Mouse (Mus musculus) retina, postnatal 7 days (tissue): ENCODE data around the gene Fto.
A peak's percentile ranks its signal among the peaks of the same experiment; 100 is the strongest.

Source experiments
- DNase-seq: peaks from one replicate; pipeline ENCODE4 v3.0.0-alpha.2; 2012; ENCODE audit warnings: low read depth, low spot score

Fto gene

DNA sequence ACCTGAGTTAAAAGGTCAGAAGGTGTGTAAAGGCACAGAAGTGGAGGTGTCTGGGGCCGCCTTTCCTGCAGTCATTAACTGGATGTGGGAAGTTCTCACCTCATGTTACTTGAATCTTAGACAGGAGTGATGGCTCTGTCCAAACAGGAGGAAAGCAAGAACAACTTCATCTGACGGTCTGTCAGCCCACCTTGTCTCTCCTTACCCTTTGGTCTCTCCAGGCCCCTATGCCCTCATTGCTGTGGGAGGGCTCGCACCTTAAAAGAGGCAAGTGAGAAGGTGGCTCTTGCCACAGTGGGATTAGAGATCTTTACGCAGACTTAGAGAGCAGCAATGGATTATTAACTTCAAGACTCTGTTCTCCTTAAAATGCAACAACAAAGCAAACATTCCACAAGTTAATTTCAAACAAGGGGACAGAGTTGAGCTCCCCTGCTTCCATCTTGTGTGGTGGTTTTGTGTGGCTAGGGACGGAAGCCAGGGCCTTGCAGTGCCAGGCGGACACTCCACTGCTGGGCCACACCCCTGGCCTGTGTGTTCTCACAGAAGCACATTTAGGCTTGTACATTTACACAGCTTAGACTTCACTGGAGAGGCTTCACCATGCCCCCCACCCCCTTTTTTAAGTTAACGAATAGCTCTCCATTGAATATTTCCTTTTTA is 135.5 kb downstream of the Fto start:
- DNase-seq = no peak

DNA sequence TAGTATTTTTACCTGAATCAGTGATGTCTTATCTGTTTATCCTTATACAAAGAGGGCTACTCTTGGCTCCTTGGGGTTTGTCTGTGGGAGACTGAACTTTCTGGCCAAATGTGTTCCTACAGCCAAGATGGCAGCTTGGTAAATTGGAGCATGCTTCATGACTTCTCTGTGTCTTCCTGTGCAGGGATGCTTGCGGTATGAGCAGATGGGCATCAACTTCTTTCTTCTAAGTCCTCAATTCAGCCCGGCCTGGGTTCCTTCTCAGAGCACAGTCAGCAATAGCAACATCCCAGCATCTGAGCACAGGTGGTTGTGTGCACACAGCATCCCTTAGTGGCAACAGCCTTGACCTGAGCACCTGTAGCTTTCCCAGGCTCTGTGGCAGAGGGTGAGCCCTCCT is 141.6 kb downstream of the Fto start:
- no peak for DNase-seq

DNA sequence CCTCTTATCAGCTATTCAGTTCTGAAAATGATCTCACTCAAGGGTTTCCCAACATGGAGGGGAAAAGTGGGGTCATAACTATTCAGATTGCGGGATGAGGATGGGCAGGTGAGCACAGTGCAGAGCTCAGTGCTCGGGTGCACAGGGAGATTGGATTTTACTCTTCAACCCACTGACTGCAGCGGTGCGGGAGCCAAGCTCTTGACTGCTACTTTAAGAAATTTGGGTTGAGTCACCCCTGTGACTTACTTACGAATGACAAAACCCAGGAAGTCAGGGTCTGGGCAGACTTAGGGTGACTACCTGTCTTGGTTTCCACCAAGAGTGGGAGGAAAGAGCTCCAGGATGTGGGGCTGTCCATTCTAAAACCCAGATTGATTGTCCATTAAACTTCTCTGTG is 142.3 kb downstream of the Fto start:
- DNase-seq = no peak

DNA sequence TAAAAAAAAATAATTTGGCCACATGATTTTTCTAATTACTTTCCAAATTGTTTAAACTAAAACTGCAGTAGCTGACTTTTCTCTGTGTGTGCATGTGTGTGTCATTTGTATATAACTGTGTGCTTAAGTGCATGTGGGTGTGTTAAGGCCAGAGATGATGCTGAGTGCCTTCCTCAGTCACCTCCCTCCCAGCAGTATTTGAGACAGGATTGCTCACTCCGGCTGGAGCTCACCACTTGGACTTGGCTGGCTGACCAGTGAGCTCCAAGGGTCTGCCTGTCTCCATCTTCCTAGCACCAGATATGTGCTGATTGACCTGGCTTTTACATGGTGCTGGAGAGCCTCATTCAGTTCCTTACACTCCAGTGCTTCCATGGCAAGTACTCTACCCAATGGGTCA is 144.7 kb downstream of the Fto start:
- DNase-seq = no peak

DNA sequence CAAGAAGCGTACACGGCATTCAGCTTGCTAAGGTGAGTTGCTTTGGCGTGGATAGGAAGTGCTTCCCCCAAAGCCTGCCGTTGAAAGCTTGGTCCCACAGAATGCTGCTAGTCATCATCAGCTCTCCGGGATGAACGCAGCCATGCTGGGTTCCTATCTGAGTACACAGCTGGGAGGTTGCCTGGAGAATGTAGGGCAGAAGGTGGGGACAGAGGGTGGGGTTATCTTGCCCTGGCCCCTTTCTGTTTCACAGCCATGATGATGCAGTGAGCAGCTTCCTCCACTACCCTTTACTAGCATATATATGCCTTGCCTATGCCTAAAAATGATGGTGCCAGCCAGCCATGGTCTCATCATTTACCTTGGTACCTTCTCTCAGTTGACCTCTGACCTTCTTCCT is 147.6 kb downstream of the Fto start:
- DNase-seq = no peak

DNA sequence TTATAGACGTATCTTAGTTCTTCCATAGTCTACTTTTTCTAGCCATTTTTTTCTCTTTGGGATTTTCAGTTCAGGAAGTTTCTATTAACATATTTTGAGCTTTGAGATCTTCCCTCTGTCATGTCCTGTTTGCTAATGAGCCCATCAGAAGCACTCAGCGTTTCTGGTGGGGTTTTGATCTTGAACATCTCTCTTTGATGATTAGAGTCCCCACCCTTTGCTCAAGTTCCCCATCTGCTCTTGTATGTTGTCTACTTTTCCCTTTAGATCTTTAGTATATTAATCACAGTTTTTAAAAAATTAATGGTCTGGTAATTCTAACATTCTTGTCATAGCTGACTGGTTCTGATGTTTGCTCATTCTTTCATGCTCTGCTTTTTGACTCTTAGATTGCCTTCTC is 150.4 kb downstream of the Fto start:
- DNase-seq = no peak

DNA sequence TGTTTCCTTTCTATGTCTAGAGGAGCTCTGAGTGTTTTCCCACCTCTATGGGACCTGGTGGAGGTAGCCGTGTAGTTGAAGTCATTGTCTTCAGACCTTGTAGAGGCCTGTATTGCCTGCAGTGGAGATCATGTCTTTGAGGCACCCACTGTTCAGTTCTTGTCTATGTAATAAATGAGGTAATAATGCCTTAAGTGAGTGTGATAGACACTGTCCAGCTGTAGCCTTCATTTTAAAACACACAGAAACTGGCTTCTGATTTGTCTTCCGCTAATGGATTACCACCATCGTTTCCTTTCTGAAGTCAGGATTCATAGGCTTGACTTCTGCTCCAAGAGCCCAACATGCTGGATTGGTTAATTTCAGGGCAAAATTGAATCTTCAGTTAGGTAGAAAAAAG is 154.1 kb downstream of the Fto start:
- DNase-seq = no peak

DNA sequence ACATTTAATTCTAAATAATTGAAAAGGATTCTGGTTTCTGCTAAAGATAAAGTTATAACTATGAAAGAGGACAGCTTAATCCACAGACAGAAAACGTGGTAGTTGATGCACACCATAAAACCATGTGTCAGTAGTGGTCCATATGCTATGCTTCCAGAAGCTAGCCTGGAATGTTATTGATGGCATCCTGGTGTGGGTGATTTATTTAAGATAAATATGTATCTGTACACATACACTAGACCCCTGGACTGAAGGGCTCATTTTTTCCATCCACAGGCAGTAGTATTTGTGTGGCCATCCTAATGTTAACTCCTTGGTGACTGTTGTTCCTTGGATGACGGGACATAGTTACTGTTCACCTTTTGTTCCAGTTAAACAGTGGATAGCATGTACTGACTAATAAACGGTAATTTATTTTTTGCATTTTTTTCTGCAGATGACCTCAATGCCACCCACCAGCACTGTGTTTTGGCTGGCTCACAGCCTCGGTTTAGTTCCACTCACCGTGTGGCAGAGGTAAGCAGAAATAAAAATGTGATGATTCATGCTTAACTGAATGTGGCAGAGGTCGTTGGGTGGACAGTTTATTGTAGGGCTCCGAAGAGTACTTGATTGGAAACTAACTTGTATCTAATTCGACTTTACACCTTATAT is 154.7 kb downstream of the Fto start:
- DNase-seq = no peak

DNA sequence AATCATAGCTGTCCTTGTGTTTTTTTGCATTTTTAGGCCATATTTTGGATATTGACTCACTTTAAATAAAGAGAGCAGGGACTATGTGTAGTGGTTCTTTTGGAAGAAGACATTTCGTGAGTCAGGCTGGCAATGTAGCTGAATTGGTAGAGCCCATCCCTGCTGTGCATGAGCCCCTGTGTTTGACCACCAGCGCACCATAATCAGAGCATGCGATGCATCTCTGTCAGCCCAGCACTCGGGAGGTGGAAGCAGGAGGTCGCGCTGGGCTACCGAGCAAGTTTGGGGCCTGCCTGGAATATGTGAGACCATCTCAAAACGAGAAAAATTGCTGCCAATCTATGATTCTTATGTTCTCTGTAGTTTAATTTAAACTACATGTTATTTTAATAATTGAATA is 156.1 kb downstream of the Fto start:
- DNase-seq = no peak

DNA sequence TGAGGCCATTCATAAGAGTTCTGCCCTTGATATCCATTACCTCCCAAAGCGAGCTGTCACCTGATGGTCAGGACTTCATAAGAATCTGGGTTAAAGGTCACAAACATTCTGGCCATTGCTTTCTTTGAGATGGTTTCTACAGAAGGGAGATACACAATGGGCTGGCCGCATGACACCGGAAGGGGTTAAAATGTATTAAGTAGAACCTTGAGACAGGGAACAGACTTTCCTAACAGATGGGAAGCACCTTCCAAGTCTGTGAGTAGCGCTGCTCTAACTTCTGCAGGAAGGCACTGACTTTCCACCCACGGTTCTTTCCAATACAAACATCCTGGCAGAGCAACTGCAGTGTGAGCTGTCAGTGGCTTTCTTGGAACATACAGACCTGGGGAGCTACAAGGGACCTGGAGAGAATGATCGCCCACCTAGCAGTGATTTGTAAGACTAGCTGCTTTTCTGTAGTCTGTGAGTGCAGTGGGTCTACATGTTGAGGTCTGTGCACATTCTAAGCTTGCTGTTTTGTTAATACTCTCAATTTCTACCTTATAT is 161.5 kb downstream of the Fto start:
- DNase-seq = no peak

DNA sequence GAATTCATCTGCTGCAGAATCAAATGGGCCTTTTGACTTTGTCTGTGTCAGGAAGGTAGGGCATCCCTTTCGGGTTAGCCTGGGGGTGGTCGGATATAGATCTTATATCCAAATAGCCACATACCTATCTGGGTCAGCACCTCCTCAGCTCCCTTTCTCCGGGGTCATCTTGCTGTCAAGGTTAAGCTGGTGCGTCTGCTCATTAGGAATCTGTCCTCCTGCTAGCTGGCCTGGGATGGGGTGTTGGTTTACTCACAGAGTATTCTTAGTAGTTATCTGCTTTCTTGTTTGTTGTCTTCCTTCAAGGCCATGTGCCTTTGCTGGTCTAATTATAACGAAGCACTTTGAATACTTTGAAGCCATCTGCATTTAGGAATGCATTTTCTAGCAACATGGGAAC is 163.7 kb downstream of the Fto start:
- DNase-seq = no peak

DNA sequence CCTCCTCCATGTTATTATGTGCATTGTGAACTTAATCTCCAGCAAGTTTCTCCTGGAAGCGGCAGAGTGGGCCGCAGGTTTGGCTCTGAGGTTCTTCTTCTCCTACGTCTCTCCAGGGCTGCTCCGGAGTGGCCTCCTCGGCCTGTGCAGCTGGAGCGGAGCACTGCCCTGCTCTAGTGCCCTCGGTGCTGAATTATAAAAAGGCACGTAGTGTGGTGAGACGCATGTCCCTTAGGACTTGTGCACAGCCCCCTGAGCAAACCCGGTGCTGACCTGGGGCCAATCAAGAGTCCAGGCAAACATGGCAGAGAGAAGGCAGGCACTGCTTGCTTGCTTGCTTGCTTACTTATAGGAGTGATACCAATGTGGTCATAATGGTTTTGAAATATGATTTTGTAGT is 164.1 kb downstream of the Fto start:
- no peak for DNase-seq

DNA sequence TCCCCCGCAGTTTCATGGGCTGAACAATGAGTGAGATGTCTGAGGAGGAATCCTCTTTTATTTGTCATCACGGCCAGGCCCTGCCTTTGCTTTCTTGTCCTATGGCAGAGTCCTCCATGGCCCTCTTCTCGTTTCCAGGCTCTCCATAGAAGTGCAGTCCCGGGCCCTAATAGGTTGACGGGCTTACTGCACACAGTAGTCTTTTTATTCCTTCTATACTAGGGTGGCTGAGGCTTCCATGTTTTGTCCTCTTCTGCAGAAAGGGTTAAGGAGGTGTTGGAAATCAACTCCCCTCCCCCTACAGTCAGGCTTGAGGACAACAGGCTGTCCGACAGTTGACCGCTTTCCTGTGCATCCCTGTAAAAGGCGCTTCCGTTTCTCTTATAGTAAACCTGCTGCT is 169.2 kb downstream of the Fto start:
- DNase-seq = no peak

DNA sequence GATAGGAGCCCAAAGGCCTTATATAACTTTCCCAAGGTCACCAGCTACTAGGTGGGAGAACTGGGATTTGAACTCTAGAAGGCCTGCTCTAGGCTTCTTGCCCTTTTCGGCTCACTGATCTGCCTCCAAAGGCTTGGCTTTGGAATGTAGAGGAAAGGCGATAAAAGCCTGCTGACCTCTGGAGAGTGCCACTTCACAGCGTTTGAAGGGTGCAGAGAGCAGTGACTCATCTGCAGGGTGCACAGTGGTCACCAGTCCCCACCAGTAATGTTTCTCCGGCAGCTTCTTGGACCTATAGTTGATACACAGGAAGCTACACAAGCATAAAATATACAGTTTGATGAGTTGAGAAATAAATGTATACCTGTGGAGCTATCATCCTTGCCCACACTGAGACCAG is 173.1 kb downstream of the Fto start:
- no peak for DNase-seq

DNA sequence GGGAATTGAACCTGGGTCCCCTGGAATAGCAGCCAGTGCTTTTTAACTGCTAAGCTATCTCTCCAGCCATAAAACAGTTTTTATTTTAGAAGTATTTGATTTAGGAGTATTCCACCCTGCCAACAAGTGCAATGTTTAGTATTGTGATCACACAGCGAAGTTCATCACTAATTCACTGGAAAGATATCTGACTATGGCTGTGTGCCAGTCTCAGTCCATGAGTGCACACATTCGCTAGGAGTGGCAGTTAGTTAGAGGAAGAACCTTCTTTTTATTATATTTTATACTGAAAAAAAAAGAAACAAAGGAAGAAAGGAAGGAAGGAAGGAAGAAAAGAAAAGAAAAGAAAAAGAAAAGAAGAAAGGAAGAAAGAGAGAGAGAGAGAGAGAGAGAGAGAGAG is 174.1 kb downstream of the Fto start:
- DNase-seq = no peak

DNA sequence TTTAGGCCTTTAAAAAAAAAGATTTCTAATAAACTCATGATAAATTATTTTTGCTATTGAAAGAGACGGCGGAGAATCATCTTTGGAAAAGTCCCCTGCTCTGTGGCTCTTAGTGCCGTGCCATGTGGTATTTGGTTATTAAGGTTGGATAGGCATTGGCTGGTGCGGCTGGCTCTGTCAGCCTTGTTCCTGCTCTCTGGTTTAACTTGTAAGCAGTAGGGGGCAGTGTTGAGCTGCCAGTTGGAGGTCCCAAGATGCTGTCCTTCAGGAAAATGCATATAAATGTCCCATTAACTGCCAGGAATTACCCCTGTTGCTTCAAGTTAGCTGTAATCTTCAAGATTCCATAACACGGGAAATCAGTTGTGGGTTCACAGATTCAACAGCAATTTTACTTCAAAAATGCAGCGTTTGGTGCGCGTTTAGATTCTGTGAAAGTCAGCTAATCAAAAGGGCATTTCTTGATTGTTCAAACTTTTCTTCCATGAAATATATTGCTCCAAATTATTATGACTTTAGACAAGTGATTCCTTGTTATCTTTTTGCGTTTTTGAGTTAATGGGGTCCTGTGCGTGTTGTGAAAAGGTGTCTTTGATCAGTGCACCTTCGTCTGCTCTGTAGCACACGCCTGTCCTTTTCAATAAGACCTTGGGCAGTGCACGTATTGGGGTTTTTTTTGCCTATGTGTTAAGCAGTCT is 174.9 kb downstream of the Fto start:
- DNase-seq = peak; percentile 54

DNA sequence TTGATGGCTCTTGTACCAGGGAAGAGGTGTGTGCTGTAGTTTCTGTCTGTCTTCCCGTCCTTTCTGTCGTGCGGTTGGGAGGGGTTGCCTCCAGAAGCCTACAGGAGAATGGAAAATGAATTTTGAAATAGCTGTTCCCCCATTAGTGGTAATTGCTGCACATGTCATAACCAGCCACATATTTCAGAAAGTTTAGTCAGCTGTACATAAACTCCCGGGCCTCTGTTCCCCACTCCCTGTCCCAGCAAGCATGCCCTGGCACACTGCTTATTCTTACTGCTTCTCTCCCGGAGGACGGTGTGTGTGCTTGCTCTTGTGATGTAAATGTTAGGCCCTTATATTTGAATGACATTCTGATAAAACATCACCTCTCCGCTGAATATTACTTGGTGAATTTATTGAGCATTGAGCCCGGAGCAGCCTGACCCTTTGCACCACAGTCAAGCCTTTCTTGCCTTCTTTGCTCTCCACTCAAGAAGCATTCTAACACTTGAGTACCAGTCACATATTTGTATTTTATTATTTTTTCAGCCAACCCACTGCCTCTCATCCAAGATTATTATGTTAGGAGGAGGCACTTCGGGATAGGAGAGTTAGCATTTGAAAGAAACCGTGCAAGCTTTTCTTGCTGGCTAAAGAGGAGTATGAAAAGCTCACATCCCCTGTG is 175.6 kb downstream of the Fto start:
- DNase-seq = no peak

DNA sequence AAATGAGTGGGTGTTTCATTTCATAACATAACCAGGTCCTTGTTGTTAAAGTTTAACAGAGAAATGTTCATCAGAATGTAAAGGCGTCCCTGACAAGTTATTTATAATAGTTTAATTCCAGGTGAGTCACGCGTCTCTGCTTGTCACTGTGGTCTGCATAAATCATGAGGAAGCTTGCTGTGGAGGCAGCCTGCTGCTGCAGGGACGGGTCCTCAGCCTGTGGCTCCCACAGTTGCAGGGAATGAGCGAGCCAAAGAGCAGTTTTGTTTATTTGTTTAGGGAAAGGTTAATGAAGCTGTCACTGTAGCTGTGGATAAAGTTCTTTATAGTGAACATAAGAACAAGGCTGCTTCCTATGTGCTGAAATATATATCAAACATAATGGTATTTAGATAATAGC is 176.7 kb downstream of the Fto start:
- no peak for DNase-seq

DNA sequence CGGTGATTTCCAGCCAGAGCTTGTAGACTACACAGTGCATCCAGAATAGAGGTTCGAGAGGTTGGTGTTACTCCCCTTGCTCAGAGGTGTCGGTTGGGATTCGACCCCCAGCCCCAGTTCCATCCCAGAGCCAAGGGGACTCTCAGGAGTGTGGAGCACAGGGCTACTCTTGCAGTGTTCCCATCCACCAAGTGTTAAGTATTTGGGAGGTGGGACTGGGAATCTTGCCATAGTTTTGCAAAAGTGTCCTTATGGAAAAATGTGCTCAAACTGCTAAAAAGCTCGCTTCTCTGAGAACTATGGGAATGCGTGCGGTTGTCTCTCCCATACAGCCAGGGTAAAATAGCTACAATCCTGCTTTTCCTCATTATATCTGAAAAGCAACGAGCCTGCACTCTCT is 180.0 kb downstream of the Fto start:
- DNase-seq = no peak

DNA sequence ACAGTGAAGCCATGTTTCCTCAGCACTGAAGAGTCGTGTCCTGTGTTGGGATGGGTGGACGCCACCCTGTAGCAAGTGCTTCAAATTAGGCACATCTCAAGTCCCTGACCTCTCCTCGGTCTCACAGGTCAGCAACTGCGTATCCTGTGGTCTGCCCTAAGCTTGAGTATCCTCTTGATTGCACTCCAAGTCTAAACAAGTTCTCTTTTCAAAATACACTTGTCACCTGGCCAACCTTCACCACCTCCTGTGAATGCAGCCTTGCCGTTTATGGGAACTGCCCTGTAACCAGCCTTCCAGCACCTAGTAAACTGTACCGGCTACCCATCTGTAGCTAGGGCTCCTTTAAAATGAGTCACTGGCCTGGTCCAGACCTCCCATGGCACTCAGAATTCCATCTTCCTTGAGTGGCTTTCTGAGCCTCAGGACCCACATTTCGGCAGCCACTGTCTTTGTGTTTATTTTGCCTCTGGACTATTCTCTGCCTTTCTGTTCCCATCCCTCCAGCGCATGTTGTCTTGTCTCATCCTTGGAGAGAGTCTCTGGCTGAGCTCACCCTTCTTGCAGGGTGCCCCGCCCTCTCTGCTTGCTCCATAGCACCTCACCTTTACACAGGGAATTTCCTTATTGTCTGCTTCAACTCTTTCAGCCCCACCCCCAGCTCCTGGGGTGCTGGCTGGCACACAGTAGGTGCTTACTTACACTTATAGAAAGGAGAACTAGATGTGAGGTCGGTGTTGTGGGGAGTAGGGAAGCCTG is 181.4 kb downstream of the Fto start:
- DNase-seq = no peak

DNA sequence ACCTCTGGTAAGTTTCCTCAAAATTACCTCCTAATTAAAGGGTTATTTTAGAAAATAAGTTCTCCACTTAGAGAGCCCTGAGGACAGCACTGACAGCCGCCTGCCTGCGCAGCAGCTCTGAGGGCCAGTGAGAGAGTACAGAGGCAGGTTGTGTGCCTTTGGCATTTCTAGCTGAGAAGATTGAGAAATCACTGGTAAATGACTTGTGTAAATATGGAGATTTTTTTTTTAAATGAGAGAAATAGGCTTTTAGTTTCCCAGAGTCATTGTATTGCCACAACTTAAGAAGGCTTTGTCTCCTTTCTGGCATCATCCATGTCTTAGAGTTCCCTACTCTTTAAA is 181.9 kb downstream of the Fto start:
- DNase-seq = no peak

DNA sequence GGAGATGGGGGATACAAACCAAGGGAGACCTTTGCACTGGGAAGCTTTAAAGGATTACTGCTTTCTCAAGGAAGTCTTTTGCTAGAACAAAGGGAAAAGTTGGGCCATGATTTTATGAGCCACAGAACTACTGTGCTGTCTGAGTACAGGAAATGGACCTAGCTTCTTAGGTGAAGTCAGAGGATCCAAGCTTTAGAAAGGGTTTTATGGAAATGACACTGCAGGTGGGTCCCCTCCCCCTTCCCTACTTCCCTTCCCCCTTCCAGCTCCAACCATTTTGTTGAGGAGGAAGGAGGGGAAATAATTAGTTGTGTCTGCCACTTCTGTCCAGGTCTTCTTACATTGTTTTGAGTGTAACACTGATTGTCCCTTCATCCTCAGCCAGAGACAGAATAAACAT is 182.7 kb downstream of the Fto start:
- DNase-seq = no peak
